Mouse (Mus musculus) left cerebral cortex, postnatal 10 days (tissue): ENCODE measurements around the gene Usp30. TPM values are rescaled to one million over a fixed set of nuclear protein-coding genes. Genes with fewer than 3 reads are reported as not detected.

Source experiments
- DNase-seq, 2 experiments: peaks; one replicate each; pipeline ENCODE4 v3.0.0; 2021 to 2022; ENCODE audit warnings: low spot score in 2 of 2, mixed read lengths in 1 of 2; ENCODE audit errors: extremely low spot score in 1 of 2
- intact Hi-C: fragments of 180-260 bp; cut with DNase I; formaldehyde crosslinking; loops from one replicate; pipeline ENCODE4 v1.15.1; 2025
- total RNA-seq, 2 experiments: library from RNA; stranded (reverse); gene quantifications; 2 replicates each; pipeline ENCODE4 v1.2.3; 2021

The Usp30 gene
- total RNA-seq, 2 experiments from 2014 or later, result 30.9 to 31.5 TPM

DNA sequence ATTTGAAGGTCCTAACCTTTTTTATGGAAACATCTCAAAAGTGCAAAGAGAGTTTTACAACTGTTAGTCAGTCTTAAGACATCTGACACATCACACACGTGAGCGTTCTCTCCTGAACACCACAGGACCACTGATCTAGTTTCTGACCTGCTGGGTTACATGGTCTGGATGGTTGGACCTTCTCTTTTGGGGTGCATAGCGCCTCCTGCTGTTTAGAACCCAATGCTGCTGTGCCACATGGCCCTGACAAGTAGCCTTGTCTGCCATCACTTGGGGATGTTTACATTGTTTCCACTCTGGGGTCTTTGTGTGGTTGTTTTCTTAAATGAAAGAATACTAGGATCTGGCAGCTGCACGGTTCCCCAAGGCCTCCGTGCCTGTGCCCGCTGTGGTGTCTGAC lies 48.1 kb downstream of the Usp30 start:
- intact Hi-C loops, result no loop called here
- no peak for DNase-seq

DNA sequence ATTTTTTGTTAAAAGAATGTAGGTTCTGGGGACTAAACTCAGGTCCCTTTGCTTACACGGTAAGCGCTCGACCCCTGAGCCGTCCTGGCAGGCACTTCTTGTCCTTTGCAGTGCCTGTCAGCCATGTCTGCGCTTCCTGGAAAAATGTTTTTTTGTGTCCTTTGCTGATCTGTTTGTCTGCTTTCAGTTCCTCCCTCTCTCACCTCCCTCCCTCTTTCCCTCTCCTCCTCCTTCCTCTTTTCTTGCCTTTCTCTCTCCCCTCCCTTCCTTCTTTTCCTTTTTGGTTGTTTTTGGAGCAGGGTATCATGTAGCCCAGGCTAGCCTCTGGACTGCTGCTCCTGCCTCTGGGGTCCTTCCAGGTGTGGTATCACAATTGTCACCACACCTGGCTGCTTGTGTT lies 49.8 kb downstream of the Usp30 start:
- intact Hi-C loops, result no loop called here
- DNase-seq, result no peak

DNA sequence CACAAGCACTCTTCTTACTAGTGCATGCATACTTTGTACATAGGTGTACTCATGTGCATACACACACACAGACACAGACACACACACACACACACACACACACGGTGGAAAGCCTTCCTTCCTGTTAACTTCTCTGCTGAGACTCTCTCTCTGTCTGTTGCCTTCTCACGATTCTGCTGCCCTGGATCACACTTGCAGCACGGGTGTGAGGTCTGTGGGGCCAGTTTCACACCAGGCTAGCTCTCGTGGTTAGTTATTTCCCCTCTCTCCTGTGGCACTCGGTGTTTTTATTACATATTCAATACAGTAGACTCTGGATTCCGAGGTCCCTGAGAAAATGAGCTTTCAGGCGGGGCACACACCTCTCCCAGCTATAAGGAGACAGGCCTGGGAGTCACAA lies 51.3 kb downstream of the Usp30 start:
- intact Hi-C loops, result no loop called here
- no peak for DNase-seq

DNA sequence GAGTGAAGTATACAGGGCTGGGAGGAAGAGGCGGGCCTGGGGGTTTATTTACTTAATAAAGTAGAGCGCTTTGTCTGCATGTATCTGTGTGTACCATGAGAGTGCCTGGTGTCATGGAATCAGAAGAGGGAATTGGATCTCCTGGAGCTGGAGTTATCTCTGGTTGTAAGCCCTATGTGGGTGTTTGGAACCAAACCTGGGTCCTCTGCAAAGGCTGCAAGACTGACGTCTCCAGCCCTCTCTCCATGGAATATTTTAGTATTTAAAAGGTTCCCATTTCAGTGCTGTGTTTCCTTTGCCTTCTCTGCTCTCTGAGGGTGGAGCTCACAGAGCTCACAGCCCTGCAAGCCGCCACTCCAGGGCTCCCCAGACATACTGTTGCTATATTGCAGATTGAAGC lies 54.5 kb downstream of the Usp30 start:
- DNase-seq, result no peak
- intact Hi-C loops, result no loop called here

DNA sequence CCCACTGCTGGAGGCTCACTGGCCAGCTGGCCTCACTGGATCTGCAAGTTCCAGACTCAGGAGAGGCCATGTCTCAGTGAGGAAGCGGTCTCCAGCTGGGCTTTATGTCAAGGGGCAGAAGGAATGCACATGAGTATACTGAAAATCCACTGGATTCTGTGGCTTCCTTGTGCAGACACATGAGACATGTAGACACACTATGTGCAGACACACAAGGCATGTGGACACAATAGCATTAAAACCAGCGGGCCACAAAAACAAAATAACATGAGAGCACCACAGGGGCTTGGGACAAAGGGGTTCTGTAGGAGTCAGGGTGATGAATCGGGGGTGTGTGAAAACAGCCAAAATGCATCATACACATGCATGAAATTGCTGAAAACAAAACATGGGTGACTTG lies 60.7 kb downstream of the Usp30 start:
- intact Hi-C loops, result loop anchor here (5.0 kb wide), 1 partner anchor 69 kb away; no protein-coding TSS in a partner anchor
- no peak for DNase-seq

DNA sequence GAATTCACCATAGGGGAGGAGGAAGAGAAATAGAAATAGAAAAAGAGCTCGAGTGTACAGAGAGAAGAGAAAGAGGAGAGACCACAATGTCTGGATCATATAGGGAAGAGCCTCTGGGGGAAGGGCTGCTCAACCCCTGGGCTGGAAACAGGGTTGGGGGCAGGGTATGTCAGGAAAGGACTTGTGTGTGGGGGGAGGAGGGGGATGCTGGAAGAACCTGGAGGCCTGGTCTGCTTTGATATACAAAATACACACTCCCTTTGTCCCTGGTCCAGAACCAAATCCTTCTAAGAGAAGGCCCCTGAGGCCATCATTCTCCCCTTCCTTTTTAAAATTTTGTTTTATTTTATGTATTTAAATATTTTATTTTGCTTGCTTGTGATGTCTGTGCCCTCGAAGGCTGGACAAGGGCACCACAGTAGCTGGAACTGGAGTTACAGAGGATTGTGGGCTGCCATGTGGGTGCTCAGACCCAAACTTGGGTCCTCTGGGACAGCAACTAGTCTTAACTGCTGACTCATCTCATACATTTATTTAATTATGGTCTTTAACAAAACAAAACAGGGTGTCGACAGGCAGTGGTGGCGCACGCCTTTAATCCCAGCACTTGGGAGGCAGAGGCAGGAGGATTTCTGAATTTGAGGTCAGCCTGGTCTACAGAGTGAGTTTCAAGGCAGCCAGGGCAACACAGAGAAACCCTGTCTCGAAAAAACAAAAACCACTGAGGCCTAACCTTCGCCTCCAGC lies 61.4 kb downstream of the Usp30 start:
- no peak for DNase-seq
- intact Hi-C loops, result loop anchor here (5.0 kb wide), 1 partner anchor 69 kb away; no protein-coding TSS in a partner anchor

- peak; percentile 44 to 86 for DNase-seq
- intact Hi-C loops, result loop anchor here (5.0 kb wide), 1 partner anchor 70 kb away; no protein-coding TSS in a partner anchor
Observed at GRCm38 (mm10) chr5:114127374-114128349, 62.4 kb downstream of the Usp30 start, which contains the start of gene Alkbh2. Alkbh2 (minus strand) TSS chr5:114128218.

DNA sequence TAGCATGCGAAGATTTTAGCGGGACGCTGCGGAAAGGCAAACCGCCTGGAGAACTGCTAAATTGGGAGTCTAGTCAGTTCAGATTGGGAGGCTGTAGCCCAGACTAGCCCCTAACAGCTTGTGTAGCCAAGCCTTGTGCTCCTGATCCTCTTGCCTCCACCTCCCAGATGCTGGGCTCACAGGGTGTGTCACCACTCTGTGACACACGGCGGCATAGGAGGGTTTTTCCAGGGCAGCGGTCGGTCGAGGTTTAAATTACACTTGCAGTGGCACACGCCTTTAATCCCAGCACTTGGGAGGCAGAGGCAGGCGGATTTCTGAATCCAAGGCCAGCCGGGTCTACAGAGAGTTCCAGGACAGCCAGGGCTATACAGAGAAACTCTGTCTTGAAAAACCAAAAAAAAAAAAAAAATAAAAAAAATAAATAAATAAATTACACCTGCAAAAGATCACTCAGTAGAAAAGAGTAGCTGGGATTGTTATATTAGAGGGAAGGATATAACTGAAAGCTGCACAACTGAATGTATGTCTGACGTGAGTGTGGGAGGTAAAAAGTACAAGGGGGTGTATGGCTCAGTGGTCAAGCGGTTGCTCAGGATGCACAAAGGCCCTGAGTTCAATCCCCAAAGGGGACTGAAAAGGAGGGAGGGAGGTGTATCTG lies 64.4 kb downstream of the Usp30 start:
- DNase-seq, result no peak
- intact Hi-C loops, result loop anchor here (5.0 kb wide), 1 partner anchor 72 kb away; no protein-coding TSS in a partner anchor

DNA sequence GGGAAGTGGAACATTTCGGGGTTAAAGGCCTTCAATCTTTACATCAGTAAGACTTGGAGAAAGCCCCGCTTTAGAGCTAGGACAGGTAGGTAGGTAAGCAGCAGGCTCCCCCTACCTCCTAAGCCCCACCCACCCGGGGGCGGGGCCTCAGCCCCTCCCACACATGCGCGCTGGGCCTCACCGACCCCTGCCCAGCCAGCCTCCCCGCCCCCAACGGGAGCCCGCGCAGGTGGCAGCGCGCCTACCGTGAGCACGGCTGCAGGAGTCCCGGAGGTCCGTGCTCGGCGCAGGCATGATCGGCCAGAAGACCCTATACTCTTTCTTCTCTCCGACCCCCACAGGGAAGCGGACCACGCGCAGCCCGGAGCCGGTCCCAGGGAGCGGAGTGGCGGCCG lies 64.9 kb downstream of the Usp30 start, which contains the start of gene Ung:
Gene Ung, plus strand, starts transcription at position 176 of the 395 bp plus-strand sequence.
- DNase-seq, result peak in 1 of 2 experiments; percentile 70
- intact Hi-C loops, result no loop called here

GRCm38 (mm10) chr5:114130698-114131520 lies 65.6 kb downstream of the Usp30 start:
- DNase-seq, result peak; percentile 91 to 95
- intact Hi-C loops, result no loop called here

GRCm38 (mm10) chr5:114131521-114131840 lies 66.2 kb downstream of the Usp30 start:
- intact Hi-C loops, result no loop called here
- DNase-seq, result peak; percentile 21 to 64

DNA sequence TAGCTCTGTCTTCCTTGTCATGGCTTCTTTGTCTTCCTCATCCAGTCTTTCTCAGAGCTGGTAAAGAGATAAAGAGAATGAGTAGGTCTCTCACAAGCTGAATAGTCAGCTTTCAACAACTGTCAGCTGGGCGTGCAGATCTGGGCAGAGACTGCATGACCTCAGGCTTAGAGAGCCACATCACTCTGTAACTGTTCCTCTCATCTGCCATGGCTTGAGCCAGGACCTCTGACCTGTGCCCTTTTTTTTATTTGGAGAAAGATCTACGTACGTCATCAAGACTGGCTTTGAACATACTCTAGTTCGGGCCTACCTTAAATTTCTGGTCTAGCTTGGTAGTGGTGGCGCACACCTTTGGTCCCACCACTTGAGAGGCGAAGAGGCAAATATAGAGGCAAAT lies 67.6 kb downstream of the Usp30 start:
- intact Hi-C loops, result no loop called here
- no peak for DNase-seq

GRCm38 (mm10) chr5:114134091-114134534 lies 68.9 kb downstream of the Usp30 start:
- intact Hi-C loops, result no loop called here
- DNase-seq, result peak in 1 of 2 experiments; percentile 75

DNA sequence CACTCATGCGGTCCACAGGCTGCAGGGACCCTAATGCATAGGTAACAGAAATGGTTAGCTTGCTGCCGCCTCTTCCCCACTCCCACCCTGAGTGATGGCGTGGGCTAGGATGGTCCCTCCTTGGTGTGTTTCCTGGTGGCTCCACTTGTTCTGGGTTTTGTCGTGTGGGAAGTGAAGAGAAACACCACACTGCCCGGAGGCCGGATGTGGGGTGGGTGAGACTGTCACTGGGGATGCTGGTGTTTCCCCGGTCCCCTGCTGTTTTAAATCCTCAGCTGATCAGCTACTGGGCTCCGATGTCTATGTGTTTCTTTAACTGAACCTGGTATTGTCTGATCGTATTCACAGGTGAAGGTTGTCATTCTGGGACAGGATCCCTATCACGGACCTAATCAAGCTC lies 70.3 kb downstream of the Usp30 start:
- DNase-seq, result no peak
- intact Hi-C loops, result no loop called here

GRCm38 (mm10) chr5:114137481-114138276 lies 72.4 kb downstream of the Usp30 start:
- intact Hi-C loops, result no loop called here
- peak in 1 of 2 experiments; percentile 40 for DNase-seq

GRCm38 (mm10) chr5:114138277-114139164 lies 73.3 kb downstream of the Usp30 start:
- peak in 1 of 2 experiments; percentile 66 for DNase-seq
- intact Hi-C loops, result no loop called here
